Mouse (Mus musculus) T-helper 1 cell (primary cell): Measurements from ENCODE around the gene Xkr7.

Experiments
- in situ Hi-C: fragments of 300-600 bp; cut with MboI, MseI; formaldehyde crosslinking; loops from one replicate; pipeline ENCODE4 v1.15.1; 2025; ENCODE audit warnings: high pct_unique_total_duplicates

Xkr7 gene

DNA sequence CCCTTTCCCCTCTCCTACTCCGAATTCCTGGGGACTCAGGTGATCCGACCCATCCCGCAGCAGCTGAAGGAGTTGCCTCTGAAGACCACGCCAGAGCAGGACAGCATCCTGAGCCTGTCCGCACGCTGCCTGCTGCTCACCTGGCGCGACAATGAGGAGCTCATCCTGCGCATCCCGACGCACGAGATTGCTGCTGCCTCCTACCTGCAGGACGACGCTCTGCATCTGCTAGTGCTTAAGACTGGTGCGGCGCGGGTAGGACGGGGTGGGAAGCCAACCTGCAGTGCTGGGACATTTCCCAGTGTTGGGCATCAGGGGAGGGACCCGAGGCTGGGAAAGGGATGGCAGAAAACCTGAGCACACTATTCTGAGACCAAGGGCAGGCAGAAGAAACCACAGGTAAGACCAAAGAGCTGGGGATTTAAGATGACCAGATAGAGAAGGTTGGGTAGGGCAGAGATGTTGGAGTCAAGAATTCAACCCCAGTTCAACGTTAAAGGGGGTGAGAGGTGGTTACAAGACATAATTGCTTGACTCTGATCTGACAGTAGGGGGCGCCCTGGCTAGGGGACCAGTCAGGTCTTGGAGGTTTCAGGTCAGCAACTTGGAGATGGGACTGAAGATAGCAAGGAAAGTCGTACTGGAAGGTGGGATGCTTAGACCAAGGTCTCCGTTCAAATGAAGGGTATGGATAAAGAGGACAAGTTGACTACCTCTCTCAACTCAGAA is 39.3 kb downstream of the Xkr7 start:
- in situ Hi-C loops, result no loop called here

GRCm38 (mm10) chr2:153071491-153072184 is 40.0 kb downstream of the Xkr7 start:
- in situ Hi-C loops, result no loop called here

DNA sequence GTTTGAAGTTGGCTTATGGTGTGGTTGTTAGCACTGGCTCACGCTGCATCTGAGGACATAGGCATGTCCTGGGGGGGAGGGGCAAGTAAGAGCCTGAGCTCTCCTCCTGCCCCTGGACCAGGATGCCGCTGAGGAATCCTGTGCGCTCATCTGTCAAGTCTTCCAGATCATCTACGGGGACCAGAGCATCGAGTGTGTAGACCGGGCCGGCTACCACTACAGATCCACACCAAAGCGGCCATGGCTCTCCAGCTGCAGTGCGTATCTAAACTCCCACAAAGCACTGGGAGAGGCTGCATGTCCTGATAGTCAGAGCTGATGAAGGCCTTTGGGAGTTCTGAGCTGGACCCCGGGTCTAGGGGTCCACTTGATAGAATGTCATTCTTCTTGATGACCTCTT is 43.0 kb downstream of the Xkr7 start:
- in situ Hi-C loops, result no loop called here

DNA sequence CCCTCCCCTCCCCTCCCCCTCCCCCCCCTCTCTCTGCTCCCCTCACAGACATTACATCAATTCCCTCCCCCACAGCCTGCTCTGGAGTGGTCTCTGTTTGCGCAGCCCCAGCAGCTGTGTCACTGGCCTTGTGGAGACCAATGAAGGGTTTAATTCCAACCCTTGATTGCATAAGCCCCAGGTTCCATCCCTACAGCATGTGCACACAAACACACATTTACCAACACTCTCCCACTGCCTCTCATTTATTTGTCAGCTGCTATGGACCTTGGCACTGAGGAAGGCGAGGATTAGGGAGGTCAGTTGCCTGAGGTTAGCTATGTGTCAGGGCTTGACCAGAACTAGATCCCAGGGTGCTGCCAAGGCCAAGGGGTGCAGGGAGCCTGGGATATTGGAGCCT is 44.3 kb downstream of the Xkr7 start:
- in situ Hi-C loops, result no loop called here

DNA sequence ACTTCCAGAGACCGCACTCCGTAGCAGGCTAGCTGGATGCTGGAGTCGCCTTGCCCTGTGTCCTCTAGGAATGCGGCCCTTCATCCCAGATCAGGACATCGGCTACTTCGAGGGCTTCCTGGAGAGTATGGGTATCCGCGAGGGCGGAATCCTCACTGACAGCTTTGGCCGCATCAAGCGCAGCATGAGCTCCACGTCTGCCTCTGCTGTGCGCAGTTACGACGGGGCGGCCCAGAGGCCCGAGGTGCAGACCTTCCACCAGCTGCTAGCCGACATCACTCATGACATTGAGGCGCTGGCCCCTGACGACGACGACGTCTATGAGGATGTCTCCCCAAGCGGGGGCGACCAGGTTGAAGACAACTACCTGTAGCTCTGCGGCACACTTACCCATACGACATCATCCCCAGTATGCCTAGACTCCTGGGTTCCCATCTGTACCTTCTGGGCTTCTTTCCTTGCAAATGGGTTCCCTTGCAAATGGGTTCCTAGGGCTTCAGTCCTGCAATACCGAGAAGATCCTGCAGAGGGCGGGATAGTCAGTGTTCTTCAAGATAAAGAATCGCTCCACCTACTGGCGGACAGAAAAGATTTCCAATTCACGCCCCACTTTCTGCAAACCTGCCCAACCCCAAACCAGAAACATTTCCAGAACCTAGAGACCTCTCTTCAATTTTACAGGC is 49.3 kb downstream of the Xkr7 start:
- in situ Hi-C loops, result loop anchor here (5.0 kb wide), 1 partner anchor 46 kb away; no protein-coding TSS in a partner anchor

DNA sequence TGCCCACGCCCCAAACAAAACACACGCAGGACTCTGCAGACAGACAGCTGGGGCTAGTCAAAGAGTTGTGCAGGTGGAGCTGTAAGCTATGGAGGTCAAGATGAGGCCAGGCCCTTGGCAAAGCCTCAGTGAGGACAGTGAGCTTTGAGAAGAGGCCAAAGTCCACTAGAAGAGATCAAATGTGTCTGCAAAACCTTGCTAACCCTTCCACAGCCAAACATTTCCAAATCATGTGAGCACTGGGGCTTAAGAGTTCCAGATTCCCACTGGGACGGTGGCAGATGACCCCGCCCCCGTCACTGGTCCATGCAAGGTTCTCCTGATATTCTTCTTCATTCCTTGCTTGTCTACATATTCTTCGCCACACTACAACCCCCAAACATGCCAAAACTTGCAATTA is 50.2 kb downstream of the Xkr7 start:
- in situ Hi-C loops, result loop anchor here (5.0 kb wide), 1 partner anchor 45 kb away; no protein-coding TSS in a partner anchor

DNA sequence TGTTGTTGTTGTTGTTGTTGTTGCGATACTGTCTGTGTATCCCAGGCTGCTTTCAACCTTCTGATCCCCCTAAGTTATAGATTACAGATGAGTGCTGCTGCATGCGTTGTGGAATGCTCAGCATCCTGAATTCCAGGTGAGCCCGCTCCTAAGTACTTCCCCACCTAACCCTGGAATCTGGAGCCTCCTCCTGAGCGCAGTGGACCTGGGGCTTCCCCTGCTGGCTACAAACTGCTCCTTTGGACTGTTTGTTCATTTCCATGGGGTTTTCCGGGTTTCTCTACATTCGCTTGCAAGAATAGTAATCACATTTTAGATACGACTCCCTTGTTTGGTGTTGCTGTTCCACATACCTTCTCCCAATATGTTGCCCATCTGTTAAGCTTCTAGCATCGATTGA is 51.6 kb downstream of the Xkr7 start:
- in situ Hi-C loops, result loop anchor here (5.0 kb wide), 1 partner anchor 44 kb away; no protein-coding TSS in a partner anchor

- in situ Hi-C loops, result loop anchor here (5.0 kb wide), 1 partner anchor 43 kb away; no protein-coding TSS in a partner anchor
These were observed 52.2 kb downstream of the Xkr7 start for GRCm38 (mm10) chr2:153083824-153084223.

DNA sequence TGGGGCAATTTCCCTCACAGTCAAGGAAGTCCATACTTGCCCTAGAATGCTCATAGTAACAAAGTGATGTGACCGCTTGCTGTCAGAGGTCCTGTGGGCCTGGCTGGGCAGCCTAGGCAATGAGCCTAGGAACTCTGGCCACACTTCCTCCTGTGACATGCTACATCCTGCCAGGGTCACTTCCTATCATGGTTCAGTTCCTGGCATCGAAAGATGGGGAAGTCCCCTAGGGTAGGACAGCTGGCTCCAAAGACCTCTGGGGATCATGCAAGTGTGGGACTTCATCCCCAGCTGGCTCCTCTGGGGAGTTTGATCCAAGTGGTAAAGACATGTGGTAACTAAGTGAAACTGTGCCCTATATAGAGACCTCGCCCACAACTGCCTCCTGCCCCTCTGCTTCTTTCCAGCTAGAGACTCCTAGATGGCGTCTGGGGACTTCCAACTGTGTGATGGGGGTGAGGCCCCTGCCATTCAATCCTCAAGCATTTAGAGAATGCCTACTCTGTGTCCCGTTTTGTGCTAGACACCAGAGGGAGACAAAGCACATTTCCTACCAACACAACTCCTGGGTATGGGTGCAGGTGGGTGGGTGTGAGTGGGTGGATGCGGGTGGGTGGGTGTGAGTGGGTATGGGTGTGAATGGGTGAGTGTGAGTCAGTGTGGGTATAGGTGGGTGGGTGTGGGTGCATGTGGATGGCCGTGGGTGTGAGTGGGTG is 52.8 kb downstream of the Xkr7 start:
- in situ Hi-C loops, result loop anchor here (5.0 kb wide), 1 partner anchor 43 kb away; no protein-coding TSS in a partner anchor

GRCm38 (mm10) chr2:153085556-153085955 is 53.9 kb downstream of the Xkr7 start:
- in situ Hi-C loops, result no loop called here

GRCm38 (mm10) chr2:153086166-153086565 is 54.5 kb downstream of the Xkr7 start:
- in situ Hi-C loops, result no loop called here

GRCm38 (mm10) chr2:153087091-153087490 is 55.4 kb downstream of the Xkr7 start:
- in situ Hi-C loops, result no loop called here

- in situ Hi-C loops, result no loop called here
These were observed 57.7 kb downstream of the Xkr7 start for GRCm38 (mm10) chr2:153089316-153089715.

GRCm38 (mm10) chr2:153090551-153091165 is 59.0 kb downstream of the Xkr7 start:
- in situ Hi-C loops, result no loop called here
